Mouse (Mus musculus) right cerebral cortex, adult 2 months (tissue): Measurements from ENCODE around the gene Gdf10.

Source experiments
- DNase-seq, 2 experiments: peaks; one replicate each; pipeline ENCODE4 v3.0.0; 2021 to 2022; ENCODE audit warnings: low spot score in 2 of 2

Gdf10 gene

GRCm38 (mm10) chr14:33933778-33934317 is 10.5 kb downstream of the Gdf10 start:
- peak; percentile 76 to 78 for DNase-seq

GRCm38 (mm10) chr14:33939117-33939516 is 15.7 kb downstream of the Gdf10 start:
- peak; percentile 80 to 83 for DNase-seq

- no peak for DNase-seq
These were observed 17.4 kb downstream of the Gdf10 start, which contains the start of gene Gdf2 for GRCm38 (mm10) chr14:33940739-33941138. Gene Gdf2 (plus strand): TSS chr14:33941039.

GRCm38 (mm10) chr14:33942222-33942621 is 18.8 kb downstream of the Gdf10 start:
- no peak for DNase-seq

GRCm38 (mm10) chr14:33946125-33946524 is 22.7 kb downstream of the Gdf10 start:
- no peak for DNase-seq

GRCm38 (mm10) chr14:33952233-33952981 is 29.0 kb downstream of the Gdf10 start:
- DNase-seq: no peak

- DNase-seq: no peak
These were observed 30.4 kb downstream of the Gdf10 start, which contains the start of gene Rbp3 for GRCm38 (mm10) chr14:33953761-33954160. Gene Rbp3 (plus strand): TSS chr14:33954003.

- no peak for DNase-seq
These were observed 32.7 kb downstream of the Gdf10 start for GRCm38 (mm10) chr14:33956055-33956454.

- DNase-seq: no peak
These were observed 34.8 kb downstream of the Gdf10 start for GRCm38 (mm10) chr14:33958186-33958585.

GRCm38 (mm10) chr14:33958841-33959240 is 35.5 kb downstream of the Gdf10 start:
- DNase-seq: no peak

GRCm38 (mm10) chr14:33959341-33959740 is 36.0 kb downstream of the Gdf10 start:
- peak; percentile 61 to 66 for DNase-seq

- no peak for DNase-seq
These were observed 42.3 kb downstream of the Gdf10 start for GRCm38 (mm10) chr14:33965675-33966074.

- no peak for DNase-seq
These were observed 49.3 kb downstream of the Gdf10 start for GRCm38 (mm10) chr14:33972679-33973078.

- DNase-seq: no peak
These were observed 51.4 kb downstream of the Gdf10 start for GRCm38 (mm10) chr14:33974752-33975151.

- DNase-seq: no peak
These were observed 54.4 kb downstream of the Gdf10 start for GRCm38 (mm10) chr14:33977748-33978147.

- DNase-seq: no peak
These were observed 55.2 kb downstream of the Gdf10 start, which contains the start of gene Zfp488 for GRCm38 (mm10) chr14:33978604-33979059. Gene Zfp488 (minus strand): TSS chr14:33978764.
